Mouse (Mus musculus): ENCODE data around the gene Arfgef3.

DNA sequence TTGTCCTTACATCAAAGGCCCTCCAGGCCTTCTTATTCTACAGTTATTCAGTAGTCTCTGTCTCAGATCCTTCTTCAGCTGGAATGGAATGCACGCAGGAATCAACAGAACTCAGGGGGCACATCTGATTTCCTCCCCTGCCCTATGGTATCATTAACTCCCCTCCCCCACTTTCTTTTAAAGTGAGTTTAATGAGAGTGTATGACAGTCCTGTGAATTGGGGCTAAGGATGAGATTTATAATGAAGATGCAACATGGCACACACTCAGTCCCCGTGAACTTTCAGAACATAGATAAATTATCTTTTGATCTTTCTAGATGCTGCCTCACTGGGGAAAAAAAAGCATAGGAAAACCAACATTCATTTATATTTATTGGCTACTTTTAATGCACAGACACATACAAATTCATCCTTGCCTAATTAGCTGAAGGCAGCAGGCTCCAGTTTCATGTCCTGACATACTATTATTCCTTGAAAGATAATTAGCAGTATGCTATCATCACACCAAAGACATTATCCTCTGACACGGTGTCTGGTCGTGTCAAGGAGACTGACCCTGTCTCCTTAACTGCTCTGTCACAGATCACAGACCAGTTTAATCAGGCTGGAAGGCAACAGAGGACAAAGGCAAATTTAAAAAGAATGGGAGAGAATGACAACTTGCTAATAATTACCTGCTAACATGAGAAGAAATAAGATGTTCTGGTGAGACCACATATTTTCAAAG is 39.2 kb downstream of the Arfgef3 start:
- TF ChIP-seq CTCF (IDR thresholded peaks at IDR 0.05; ENCODE audit: insufficient read depth, low read length) (no peak), POLR2A (IDR thresholded peaks at IDR 0.05; ENCODE audit: borderline replicate concordance, extremely low read depth, low read depth, low read length) (no peak)

All from lung, adult 2 months (tissue).